Mouse (Mus musculus) liver, embryonic 11.5 days (tissue): ENCODE data around the gene Ocel1. TPM values are rescaled to one million over a fixed set of nuclear protein-coding genes. Genes with fewer than 3 reads are reported as not detected.

Experiments used
- ATAC-seq: fragments of 200-750 bp; cut with Nextera tagmentation; replicated peaks from 2 replicates; pipeline ENCODE4 v1.8.0; 2017; ENCODE audit warnings: moderate number of reproducible peaks, mild to moderate bottlenecking, moderate TSS enrichment, moderate library complexity; ENCODE audit not compliant: low FRiP score
- DNase-seq: peaks from one replicate; pipeline ENCODE4 v3.0.0-alpha.2; 2017; ENCODE audit warnings: low spot score
- H3K27ac ChIP-seq: fragments of 300-500 bp; sonication (generic); 2 replicates; pipeline ENCODE4 v1.5.1; 2014; ENCODE audit warnings: mild to moderate bottlenecking, low read depth, low read length, control low read depth
- H3K27me3 ChIP-seq: fragments of 300-500 bp; sonication (generic); replicated peaks from 2 replicates; pipeline ENCODE4 v1.6.1; 2014; ENCODE audit warnings: low read length, mixed read lengths; ENCODE audit not compliant: control insufficient read depth, insufficient read depth
- H3K36me3 ChIP-seq: fragments of 300-500 bp; sonication (generic); 2 replicates; pipeline ENCODE4 v1.6.1; 2014; ENCODE audit warnings: mild to moderate bottlenecking, low read length, moderate library complexity, mixed read lengths; ENCODE audit not compliant: control insufficient read depth, insufficient read depth
- H3K4me1 ChIP-seq: fragments of 300-500 bp; sonication (generic); replicated peaks from 2 replicates; pipeline ENCODE4 v1.6.1; 2014; ENCODE audit warnings: low read length, mixed read lengths; ENCODE audit not compliant: control insufficient read depth, insufficient read depth
- H3K4me2 ChIP-seq: fragments of 300-500 bp; sonication (generic); 2 replicates; pipeline ENCODE4 v1.6.1; 2014; ENCODE audit warnings: mild to moderate bottlenecking, control low read depth, moderate library complexity
- H3K4me3 ChIP-seq: fragments of 300-500 bp; sonication (generic); 2 replicates; pipeline ENCODE4 v1.5.1; 2014; ENCODE audit warnings: low read depth, low read length, control low read depth
- H3K9ac ChIP-seq: fragments of 300-500 bp; sonication (generic); 2 replicates; pipeline ENCODE4 v1.6.1; 2014; ENCODE audit warnings: low read depth, low read length, control low read depth
- H3K9me3 ChIP-seq: fragments of 300-500 bp; sonication (generic); 2 replicates; pipeline ENCODE4 v1.6.1; 2016; ENCODE audit warnings: low read length, inconsistent platforms, mixed read lengths; ENCODE audit not compliant: control insufficient read depth
- WGBS: fragments of 180-500 bp; shearing (Covaris S2); extraction: QIAGEN DNeasy Blood & Tissue Kit; methylation state at CpG from one replicate; pipeline ENCODE4 v1.1.7; 2014; 5-methylcytosine and 5-hydroxymethylcytosine counted together
- polyA plus RNA-seq: library from polyadenylated mRNA; unstranded; fragments of >200 nt; fragmentation: Nextera tagmentation; extraction: Ambion mirVana; gene quantifications from 2 replicates; pipeline ENCODE4 v1.2.1, GENCODE M21; 2014

Ocel1 gene
- polyA plus RNA-seq, 1 experiment from 2014 or later, result 6.9 TPM

DNA sequence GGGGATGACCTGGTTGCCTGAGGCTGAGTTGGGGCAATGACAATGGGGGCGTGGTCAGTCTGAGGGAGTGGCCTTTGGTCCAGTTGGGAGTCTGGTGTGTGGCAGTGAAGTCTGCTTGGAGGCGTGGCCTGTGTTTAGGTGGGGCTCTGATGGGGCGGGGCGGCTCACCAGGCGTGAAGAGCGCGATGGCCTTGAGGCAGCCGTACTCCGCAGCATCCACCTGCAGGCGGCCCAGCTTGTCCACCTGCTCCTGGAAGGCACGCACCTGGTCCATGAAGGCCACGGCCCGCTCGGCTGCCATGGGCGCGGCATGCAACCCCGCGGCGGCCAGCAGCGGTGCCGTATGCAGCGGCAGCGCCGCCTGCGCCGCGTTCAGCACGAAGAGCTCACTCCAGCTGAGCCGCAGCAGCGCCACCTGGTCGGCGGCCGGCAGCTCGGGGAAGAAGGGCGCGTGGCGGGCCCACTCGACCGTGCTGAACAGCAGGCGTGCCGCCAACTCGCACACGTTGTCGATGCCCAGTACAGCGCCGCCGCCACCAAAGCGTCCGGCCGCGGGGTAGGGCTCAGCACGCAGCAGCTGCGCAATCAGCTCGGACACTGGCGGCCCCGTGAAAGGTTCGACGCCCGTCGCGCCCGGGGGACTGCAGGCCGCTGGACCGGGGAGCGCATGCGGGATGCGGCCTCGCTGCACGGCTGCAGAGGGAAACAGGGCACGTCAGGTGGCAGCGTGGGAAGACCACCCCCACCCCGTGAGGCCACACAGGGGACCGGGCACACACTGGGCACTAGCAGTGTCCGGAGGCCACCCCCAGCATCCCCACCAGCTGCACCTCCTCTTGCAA is 4.7 kb downstream of the Ocel1 start:
- Histone ChIP-seq H3K9ac (peak overlapping the region; percentile 46), H3K4me1 (peaks cover 41% of the 10 kb centered on the region), H3K36me3 (peaks cover 15% of the 10 kb centered on the region), H3K4me3 (peak overlapping the region; percentile 41), H3K27me3 (peaks cover 29% of the 10 kb centered on the region), H3K4me2 (peak overlapping the region; percentile 82), H3K27ac (no peak overlapping the region; the same call in 1 of the 2 replicates), H3K9me3 (no peaks in the 10 kb centered on the region)
- peak; percentile 79 for DNase-seq
- 7% methylated on average over 74 of the region's 74 CpGs for WGBS
- ATAC-seq, result peak; percentile 40; the same call in 1 of the 2 replicates

DNA sequence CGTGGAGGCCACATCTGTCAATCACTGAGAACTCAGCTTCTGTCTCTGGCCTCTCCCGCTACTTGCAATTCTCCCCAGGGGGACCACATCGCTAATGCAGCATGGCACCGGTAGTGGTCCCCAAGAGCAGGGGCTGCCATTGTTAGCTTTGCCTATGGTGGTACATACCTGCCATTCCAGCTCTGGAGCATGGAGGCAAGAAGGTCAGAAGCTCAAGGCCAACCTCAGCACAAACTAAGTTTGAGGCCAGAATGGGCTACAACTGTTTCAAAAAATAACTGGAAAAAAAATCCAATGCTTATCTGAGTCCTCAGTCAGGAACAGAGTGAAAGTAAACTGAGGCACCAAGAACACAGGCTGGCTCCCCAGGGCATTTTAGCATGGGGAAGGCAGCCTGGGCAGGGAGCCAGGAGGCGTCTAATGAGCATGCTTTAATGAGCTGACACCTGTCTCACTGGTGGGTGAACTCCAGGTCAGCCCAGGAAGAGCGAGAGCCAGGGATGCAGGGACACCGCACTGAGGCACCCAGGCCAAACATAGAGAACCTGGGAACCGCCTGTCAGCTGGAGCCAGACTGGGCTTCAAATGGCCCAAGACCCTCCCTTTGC is 5.4 kb downstream of the Ocel1 start:
- Histone ChIP-seq H3K9ac (peak overlapping the region; percentile 46; the same call in 1 of the 2 replicates), H3K36me3 (peaks cover 15% of the 10 kb centered on the region), H3K27ac (no peak overlapping the region), H3K4me1 (peaks cover 45% of the 10 kb centered on the region), H3K4me3 (peak overlapping the region; percentile 41), H3K27me3 (peaks cover 36% of the 10 kb centered on the region), H3K9me3 (no peaks in the 10 kb centered on the region), H3K4me2 (peak overlapping the region; percentile 82)
- DNase-seq (no peak), ATAC-seq (no peak)
- WGBS, result 60% methylated on average over 8 of the region's 8 CpGs

GRCm38 (mm10) chr8:71379008-71379407 is 7.9 kb downstream of the Ocel1 start:
- H3K9me3 ChIP-seq, result no peaks in the 10 kb centered on the region
- H3K9ac ChIP-seq, result 0 out of 2 replicates have a peak overlapping the region, but pooled peaks have one; percentile 26
- DNase-seq, result no peak
- H3K4me1 ChIP-seq, result peaks cover 51% of the 10 kb centered on the region
- peak overlapping the region; percentile 81 for H3K4me3 ChIP-seq
- peaks cover 36% of the 10 kb centered on the region for H3K27me3 ChIP-seq
- 76% methylated on average over 4 of the region's 4 CpGs for WGBS
- H3K36me3 ChIP-seq, result peaks cover 11% of the 10 kb centered on the region
- H3K27ac ChIP-seq, result no peak overlapping the region
- H3K4me2 ChIP-seq, result peak overlapping the region; percentile 97
- no peak for ATAC-seq

DNA sequence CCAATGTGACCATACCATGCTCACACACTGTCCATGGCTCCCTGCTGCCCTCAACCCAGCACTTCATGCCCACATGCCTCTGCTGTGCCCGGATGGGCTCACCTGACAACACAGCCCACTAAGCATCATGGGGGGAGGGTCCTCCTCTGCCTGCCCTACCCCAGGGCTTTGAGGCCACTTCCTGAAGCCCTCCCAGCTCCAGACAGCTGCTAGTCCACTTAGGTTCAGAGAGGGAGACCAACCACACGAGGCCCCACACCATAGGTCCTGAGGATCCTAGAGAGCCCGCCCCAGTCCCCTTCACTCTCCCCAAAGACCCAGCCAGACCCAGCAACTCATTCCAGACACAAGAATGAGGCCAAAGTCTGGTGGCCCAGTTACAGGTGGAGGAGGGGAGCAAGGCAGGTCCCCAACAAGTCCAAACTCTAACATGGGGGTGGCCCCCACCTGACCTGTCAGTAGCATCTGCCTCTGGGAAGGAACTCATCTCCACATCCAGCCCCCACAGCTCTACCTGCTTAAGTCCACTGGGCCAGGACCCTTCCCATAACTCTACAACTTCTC is 8.5 kb downstream of the Ocel1 start:
- no peak for DNase-seq
- Histone ChIP-seq H3K4me3 (peak overlapping the region; percentile 81), H3K9ac (peak overlapping the region; percentile 79), H3K9me3 (no peaks in the 10 kb centered on the region), H3K4me2 (peak overlapping the region; percentile 97), H3K36me3 (peaks cover 7% of the 10 kb centered on the region), H3K27ac (no peak overlapping the region), H3K27me3 (peaks cover 36% of the 10 kb centered on the region), H3K4me1 (peaks cover 51% of the 10 kb centered on the region)
- 62% methylated on average over 3 of the region's 3 CpGs for WGBS
- no peak for ATAC-seq

DNA sequence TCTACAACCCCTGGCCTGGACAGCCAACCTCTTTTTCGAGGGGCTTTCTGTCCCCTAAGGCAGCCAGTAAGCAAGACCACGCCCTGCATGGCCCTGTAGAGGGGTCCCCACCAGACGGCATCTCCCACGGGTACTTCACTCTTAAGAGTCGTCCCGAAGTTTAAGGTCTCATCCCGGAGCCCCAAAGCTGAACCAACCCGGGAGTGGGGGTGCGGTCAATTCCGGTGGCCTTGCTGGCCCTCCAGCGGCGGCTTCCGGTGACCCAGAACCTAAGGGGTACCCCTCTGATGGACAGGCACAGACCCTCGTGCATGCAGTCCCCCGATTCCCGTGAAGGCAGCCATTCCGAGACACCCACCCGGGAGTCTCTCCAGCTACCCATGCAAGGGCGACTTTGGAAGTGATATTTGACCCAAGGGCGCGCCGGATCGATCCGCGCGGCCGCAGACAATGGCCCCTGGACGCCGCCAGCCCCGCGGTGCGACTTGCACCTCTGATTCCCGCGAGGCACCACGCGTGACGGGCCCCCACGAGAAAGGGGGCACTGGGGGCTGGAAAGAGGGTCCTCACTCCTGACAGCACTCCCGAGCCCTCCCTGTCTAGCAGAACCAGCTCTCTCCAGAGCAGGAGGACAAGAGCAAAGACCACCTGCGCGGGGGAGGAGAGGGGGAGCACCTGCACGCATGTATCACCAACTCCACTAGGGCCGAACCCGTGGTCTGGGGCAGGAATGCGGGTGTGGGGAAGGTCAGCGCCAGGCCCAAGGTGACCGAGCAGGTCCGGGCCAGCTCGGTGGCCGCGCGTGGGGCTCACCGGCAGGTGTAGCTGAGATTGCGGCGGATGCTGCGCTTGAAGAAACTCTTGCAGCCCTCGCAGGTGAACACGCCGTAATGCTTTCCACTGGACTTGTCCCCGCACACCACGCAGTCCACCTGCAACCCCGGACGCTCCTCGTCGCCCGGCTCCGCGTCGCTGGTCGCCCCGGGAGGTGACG is 9.4 kb downstream of the Ocel1 start:
- no peak for DNase-seq

DNA sequence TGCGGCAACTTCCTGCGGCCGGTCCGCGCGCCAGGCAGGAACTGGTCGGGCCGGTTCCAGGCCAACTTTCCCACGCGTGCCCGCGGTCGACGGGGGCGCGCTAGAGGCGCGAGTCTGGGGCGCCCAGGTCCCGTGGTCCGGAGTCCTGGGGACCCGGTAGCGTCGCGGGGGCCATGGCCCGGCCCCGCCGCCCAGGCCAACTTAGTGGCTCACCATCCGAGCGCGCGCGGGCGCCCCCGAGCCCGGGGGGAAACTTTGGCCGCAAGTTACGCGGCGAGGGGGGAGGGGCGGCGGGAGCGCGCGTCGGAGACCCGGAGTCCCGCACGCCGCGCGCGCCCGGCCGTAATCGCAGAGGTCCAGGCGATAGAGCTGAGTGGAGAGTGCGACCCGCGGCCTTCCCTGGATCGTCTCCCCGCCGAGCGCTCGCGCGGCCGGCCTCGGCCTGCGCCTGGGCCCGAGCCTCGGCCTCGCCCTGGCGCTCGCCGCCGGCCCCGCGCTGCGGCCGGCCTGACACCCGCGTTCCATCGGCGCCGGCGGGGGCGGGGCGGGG is 10.4 kb downstream of the Ocel1 start, which contains the start of gene Nr2f6:
Gene Nr2f6, minus strand, starts transcription at position 540 of the 550 bp plus-strand sequence.
- DNase-seq (peak; percentile 83), ATAC-seq (peak; percentile 9; the same call in 1 of the 2 replicates)
- peak within 1 kb of the TSS; percentile 84 for H3K27ac ChIP-seq
- peaks cover 36% of the 10 kb centered on the region for H3K27me3 ChIP-seq
- H3K4me3 ChIP-seq, result peak within 1 kb of the TSS; percentile 81
- peak within 1 kb of the TSS; percentile 97 for H3K4me2 ChIP-seq
- under 1% methylated on average over 51 of the region's 89 CpGs for WGBS
- H3K9ac ChIP-seq, result peak within 1 kb of the TSS; percentile 79
- no peaks in the 10 kb centered on the region for H3K9me3 ChIP-seq
- H3K36me3 ChIP-seq, result peaks cover 7% of the 10 kb centered on the region
- peaks cover 35% of the 10 kb centered on the region for H3K4me1 ChIP-seq

More for the DNA sequence above, 9.4 kb downstream of the Ocel1 start:
- ATAC-seq, result no peak
- H3K9me3 ChIP-seq, result no peaks in the 10 kb centered on the region
- peak overlapping the region; percentile 81 for H3K4me3 ChIP-seq
- H3K36me3 ChIP-seq, result peaks cover 7% of the 10 kb centered on the region
- peaks cover 36% of the 10 kb centered on the region for H3K27me3 ChIP-seq
- peak overlapping the region; percentile 84; the same call in 1 of the 2 replicates for H3K27ac ChIP-seq
- H3K4me2 ChIP-seq, result peak overlapping the region; percentile 97
- peak overlapping the region; percentile 79 for H3K9ac ChIP-seq
- WGBS, result 5% methylated on average over 72 of the region's 72 CpGs
- H3K4me1 ChIP-seq, result peaks cover 45% of the 10 kb centered on the region

DNA sequence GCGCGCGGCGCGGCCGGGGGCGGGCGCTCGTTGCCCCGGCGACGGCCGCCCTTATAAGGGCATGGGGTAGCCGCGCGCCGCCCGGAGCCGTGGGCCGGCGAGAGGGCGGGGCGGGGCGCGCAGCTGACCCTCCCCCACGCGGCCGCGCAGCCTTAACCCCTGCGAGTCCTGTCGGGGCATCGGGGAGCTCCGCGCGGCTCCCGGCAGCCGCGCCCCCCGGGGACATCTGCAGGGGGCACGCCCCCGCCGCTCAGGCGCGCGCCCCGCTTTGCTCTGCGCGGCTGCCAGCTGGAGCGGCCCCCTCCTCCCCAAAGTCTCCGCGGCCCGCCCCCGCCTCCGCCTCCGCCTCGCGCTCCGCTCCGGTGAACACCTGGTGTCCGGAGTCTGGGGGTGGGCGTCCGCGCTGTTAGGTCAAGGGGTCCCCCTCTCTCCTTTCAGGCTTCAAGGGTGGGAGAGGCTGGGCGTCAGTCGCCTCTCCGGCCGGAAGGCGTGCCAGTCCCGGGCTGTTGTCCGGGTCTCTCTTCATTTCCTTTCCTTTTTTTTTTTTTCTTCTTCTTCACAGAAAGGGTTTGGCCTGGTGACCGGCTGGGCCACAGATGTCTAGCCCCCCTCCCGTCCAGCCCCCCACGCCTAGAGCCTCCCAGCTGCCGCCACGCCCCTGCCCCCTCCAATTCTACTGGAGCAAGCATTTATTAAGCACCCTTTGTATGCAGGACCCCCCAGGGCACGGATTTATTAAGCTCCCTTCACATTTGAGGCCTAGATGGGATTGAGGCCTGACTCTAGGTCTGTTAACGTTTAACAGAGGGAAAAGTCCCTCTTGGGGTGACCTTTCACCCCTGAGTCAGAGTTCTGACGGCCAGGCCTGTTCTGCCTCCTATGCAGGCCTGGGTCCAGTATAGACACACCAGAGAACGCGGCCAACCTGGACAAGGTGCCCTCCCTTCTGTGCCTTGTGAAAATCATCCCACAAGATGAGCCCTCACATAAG is 11.2 kb downstream of the Ocel1 start:
- Histone ChIP-seq H3K4me2 (peak overlapping the region; percentile 97), H3K9me3 (no peaks in the 10 kb centered on the region), H3K4me1 (peaks cover 35% of the 10 kb centered on the region), H3K4me3 (peak overlapping the region; percentile 81), H3K27me3 (peaks cover 36% of the 10 kb centered on the region), H3K27ac (peak overlapping the region; percentile 84), H3K9ac (peak overlapping the region; percentile 79), H3K36me3 (peaks cover 7% of the 10 kb centered on the region)
- peak; percentile 86 for DNase-seq
- 5% methylated on average over 66 of the region's 80 CpGs for WGBS
- ATAC-seq, result peak; percentile 80
